Mouse (Mus musculus): ENCODE data around the gene Efhd1.
A peak's percentile ranks its signal among the peaks of the same experiment; 100 is the strongest.

Efhd1 gene

GRCm38 (mm10) chr1:87264134-87265006 lies at the start of gene Efhd1:
TSS of gene Efhd1 (plus strand) at chr1:87264363.
- DNase-seq (ENCODE audit: low read depth) = peak; percentile 15

GRCm38 (mm10) chr1:87214748-87215147 lies 49.4 kb upstream of the Efhd1 start:
- peak; percentile 76 for DNase-seq (ENCODE audit: low read depth)

GRCm38 (mm10) chr1:87217938-87218337 lies 46.2 kb upstream of the Efhd1 start:
- DNase-seq (ENCODE audit: low read depth) = peak; percentile 52

- DNase-seq (ENCODE audit: low read depth) = no peak
These were observed 38.4 kb upstream of the Efhd1 start for GRCm38 (mm10) chr1:87225739-87226138.

GRCm38 (mm10) chr1:87226409-87227159 lies 37.6 kb upstream of the Efhd1 start:
- DNase-seq (ENCODE audit: low read depth) = no peak

- no peak for DNase-seq (ENCODE audit: low read depth)
These were observed 37.0 kb upstream of the Efhd1 start for GRCm38 (mm10) chr1:87227160-87227550.

GRCm38 (mm10) chr1:87230606-87231005 lies 33.6 kb upstream of the Efhd1 start:
- DNase-seq (ENCODE audit: low read depth) = no peak

GRCm38 (mm10) chr1:87232197-87232596 lies 32.0 kb upstream of the Efhd1 start:
- no peak for DNase-seq (ENCODE audit: low read depth)

GRCm38 (mm10) chr1:87239056-87239455 lies 25.1 kb upstream of the Efhd1 start:
- no peak for DNase-seq (ENCODE audit: low read depth)

- no peak for DNase-seq (ENCODE audit: low read depth)
These were observed 21.1 kb upstream of the Efhd1 start for GRCm38 (mm10) chr1:87243021-87243420.

- no peak for DNase-seq (ENCODE audit: low read depth)
These were observed 18.7 kb upstream of the Efhd1 start for GRCm38 (mm10) chr1:87245430-87245829.

- peak; percentile 76 for DNase-seq (ENCODE audit: low read depth)
These were observed 18.0 kb upstream of the Efhd1 start for GRCm38 (mm10) chr1:87245929-87246815.

GRCm38 (mm10) chr1:87252040-87252609 lies 12.0 kb upstream of the Efhd1 start:
- no peak for DNase-seq (ENCODE audit: low read depth)

- no peak for DNase-seq (ENCODE audit: low read depth)
These were observed 9.0 kb upstream of the Efhd1 start for GRCm38 (mm10) chr1:87255173-87255572.

GRCm38 (mm10) chr1:87257691-87258090 lies 6.5 kb upstream of the Efhd1 start:
- DNase-seq (ENCODE audit: low read depth) = no peak

GRCm38 (mm10) chr1:87258484-87258883 lies 5.7 kb upstream of the Efhd1 start:
- no peak for DNase-seq (ENCODE audit: low read depth)

GRCm38 (mm10) chr1:87259316-87259715 lies 4.8 kb upstream of the Efhd1 start:
- DNase-seq (ENCODE audit: low read depth) = no peak

GRCm38 (mm10) chr1:87263257-87263656 lies 906 bp upstream of the Efhd1 start:
- no peak for DNase-seq (ENCODE audit: low read depth)

- DNase-seq (ENCODE audit: low read depth) = no peak
These were observed 398 bp upstream of the Efhd1 start for GRCm38 (mm10) chr1:87263796-87264133.

- DNase-seq (ENCODE audit: low read depth) = no peak
These were observed 1.0 kb downstream of the Efhd1 start for GRCm38 (mm10) chr1:87265200-87265599.

GRCm38 (mm10) chr1:87266296-87267090 lies 2.3 kb downstream of the Efhd1 start:
- DNase-seq (ENCODE audit: low read depth) = no peak

All from induced T-regulatory cell, adult 2 months (primary cell).